Mouse (Mus musculus): ENCODE measurements at regions not wholly inside any gene's neighbourhood (a gene's known extent, or its start where the extent isn't known, plus 50 kb on each side); places are given as distances from the start of the nearest gene placed in this dataset.
"Not testable (repeated sequence)": the region's sequence is repeated elsewhere in the genome, so short reads cannot be mapped to it uniquely, and the experiment has no call there.

GRCm38 (mm10) chr7:29639591-29639990 is 87.2 kb downstream of the Catsperg2 start:
- DNase-seq (ENCODE audit: low spot score in 2 of 2) = not testable (repeated sequence)

DNA sequence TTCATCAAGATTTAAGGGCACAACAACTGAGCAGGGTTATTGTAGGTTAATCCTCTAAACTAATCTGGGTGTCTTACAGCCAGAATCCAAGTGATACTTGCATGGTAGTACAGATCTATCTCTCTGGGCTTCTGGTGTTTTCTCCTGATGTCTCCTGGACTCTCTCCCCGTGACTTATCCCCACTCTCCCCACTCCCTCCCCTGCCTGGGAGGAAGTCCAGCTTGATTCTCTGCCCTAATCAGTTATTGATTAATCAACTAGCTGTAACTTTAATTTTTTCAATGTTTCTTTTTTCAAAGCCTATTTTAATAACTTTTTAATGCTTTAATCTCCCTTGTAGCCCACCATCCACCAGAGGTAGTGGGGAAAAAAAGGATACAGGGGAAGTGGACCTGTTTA is 83.9 kb upstream of the Sipa1l3 start:
- no peak for DNase-seq (ENCODE audit: low spot score in 2 of 2)

GRCm38 (mm10) chr7:29601337-29601736 is 82.9 kb upstream of the Sipa1l3 start:
- no peak for DNase-seq (ENCODE audit: low spot score in 2 of 2)

- DNase-seq (ENCODE audit: low spot score in 2 of 2) = peak; percentile 23 to 64
Observed at GRCm38 (mm10) chr7:29597291-29597690, 78.8 kb upstream of the Sipa1l3 start.

GRCm38 (mm10) chr7:29578128-29578527 is 59.7 kb upstream of the Sipa1l3 start:
- DNase-seq (ENCODE audit: low spot score in 2 of 2) = no peak

DNA sequence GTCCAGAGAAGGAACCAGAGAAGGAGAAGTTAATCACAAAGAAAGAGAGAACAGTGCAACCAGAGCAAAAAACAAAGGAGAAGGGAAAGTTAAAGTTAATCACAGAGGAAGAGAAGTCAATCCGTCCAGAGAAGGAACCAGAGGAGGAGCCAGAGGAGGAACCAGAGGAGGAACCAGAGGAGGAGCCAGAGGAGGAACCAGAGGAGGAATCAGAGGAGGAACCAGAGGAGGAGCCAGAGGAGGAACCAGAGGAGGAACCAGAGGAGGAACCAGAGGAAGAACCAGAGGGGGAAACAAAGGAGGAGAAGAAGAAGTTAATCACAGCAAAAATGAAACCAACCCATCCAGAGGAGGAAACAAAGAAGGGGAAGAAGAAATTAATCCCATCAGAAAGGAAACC is 57.2 kb upstream of the Sipa1l3 start:
- no peak for DNase-seq (ENCODE audit: low spot score in 2 of 2)

Data from cerebellum, postnatal 4 days (tissue).